32 mouse cellular contexts compared by ENCODE assay signal in genomic region chr2:132579689-132580088, GRCm38 (mm10).
"Had no signal": no experiment of that assay in that cellular context is flagged by ENCODE, and none has a peak within 500 bp of the region (broad histone marks: within the 10 kb centered on the region; RNA-seq: fewer than 3 reads in every experiment).

No protein-coding gene starts in this region.

- H3K27ac ChIP-seq: heart, embryonic 10.5 days; heart, embryonic 13.5 days; heart, embryonic 15.5 days; hindbrain, embryonic 10.5 days; hindbrain, embryonic 12.5 days; hindbrain, embryonic 13.5 days; hindbrain, embryonic 14.5 days; hindbrain, embryonic 15.5 days; hindbrain, postnatal 0 days; intestine, embryonic 15.5 days; kidney, embryonic 15.5 days; kidney, postnatal 0 days; layer of hippocampus, adult 2 months had no signal

- H3K36me3 ChIP-seq: heart, embryonic 10.5 days; heart, embryonic 12.5 days; heart, embryonic 13.5 days; heart, embryonic 15.5 days; hindbrain, embryonic 10.5 days; hindbrain, embryonic 12.5 days; hindbrain, embryonic 13.5 days; hindbrain, embryonic 15.5 days; intestine, embryonic 15.5 days; kidney, embryonic 15.5 days had no signal

- ATAC-seq: hindbrain, embryonic 16.5 days; hindbrain, postnatal 0 days; inflammation-experienced regulatory T-cells, adult 6 months; intestine, embryonic 15.5 days; intestine, embryonic 16.5 days had no signal

- H3K4me3 ChIP-seq: heart, embryonic 10.5 days; heart, embryonic 12.5 days; heart, embryonic 13.5 days; heart, embryonic 15.5 days; hindbrain, embryonic 10.5 days; hindbrain, embryonic 12.5 days; hindbrain, embryonic 13.5 days; hindbrain, embryonic 15.5 days; intestine, embryonic 15.5 days; kidney, embryonic 15.5 days; layer of hippocampus, adult 2 months had no signal

- H3K9me3 ChIP-seq: heart, embryonic 10.5 days; heart, embryonic 12.5 days; heart, embryonic 13.5 days; heart, embryonic 15.5 days; hindbrain, embryonic 10.5 days; hindbrain, embryonic 12.5 days; hindbrain, embryonic 13.5 days; hindbrain, embryonic 15.5 days; intestine, embryonic 15.5 days had no signal

- H3K9ac ChIP-seq: heart, embryonic 12.5 days; heart, embryonic 13.5 days; heart, embryonic 15.5 days; hindbrain, embryonic 12.5 days; hindbrain, embryonic 13.5 days; hindbrain, embryonic 14.5 days; hindbrain, embryonic 15.5 days; intestine, embryonic 15.5 days; kidney, embryonic 15.5 days had no signal

- H3K4me2 ChIP-seq: heart, embryonic 11.5 days; heart, embryonic 12.5 days; heart, embryonic 13.5 days; heart, embryonic 15.5 days; hindbrain, embryonic 12.5 days; hindbrain, embryonic 13.5 days; hindbrain, embryonic 14.5 days; hindbrain, embryonic 15.5 days; intestine, embryonic 15.5 days; kidney, embryonic 15.5 days had no signal

- DNase-seq: heart, postnatal 14 days; heart, postnatal 36 days; heart, postnatal 4 days; kidney, adult 11 months; kidney, adult 18-20 months; kidney, adult 2 months; kidney, adult 9 months; kidney, postnatal 10 days; kidney, postnatal 14 days; kidney, postnatal 25 days; kidney, postnatal 36 days; kidney, postnatal 4 days; layer of hippocampus, adult 9-11 months; layer of hippocampus, postnatal 36 days had no signal

- H3K27me3 ChIP-seq: heart, embryonic 12.5 days; heart, embryonic 13.5 days; heart, embryonic 15.5 days; hindbrain, embryonic 12.5 days; hindbrain, embryonic 13.5 days; hindbrain, embryonic 15.5 days; intestine, embryonic 15.5 days; kidney, embryonic 15.5 days had no signal
